Mouse (Mus musculus) midbrain, embryonic 11.5 days (tissue): ENCODE data around the gene Fmo4. TPM values are rescaled to one million over a fixed set of nuclear protein-coding genes. Genes with fewer than 3 reads are reported as not detected.

Experiments used
- ATAC-seq: fragments of 200-750 bp; cut with Nextera tagmentation; 2 replicates; pipeline ENCODE4 v1.8.0; 2017; ENCODE audit warnings: moderate TSS enrichment, moderate library complexity; ENCODE audit not compliant: low FRiP score
- DNase-seq: peaks from one replicate; pipeline ENCODE4 v3.0.0; 2015; ENCODE audit warnings: low spot score; ENCODE audit errors: missing footprints
- H3K27ac ChIP-seq: fragments of 300-500 bp; sonication (generic); 2 replicates; pipeline ENCODE4 v1.5.1; 2014; ENCODE audit warnings: low read depth, low read length
- H3K27me3 ChIP-seq: fragments of 300-500 bp; sonication (generic); 2 replicates; pipeline ENCODE4 v1.6.1; 2014; ENCODE audit warnings: mild to moderate bottlenecking, low read length, moderate library complexity, mixed read lengths; ENCODE audit not compliant: control insufficient read depth, insufficient read depth
- H3K36me3 ChIP-seq: fragments of 300-500 bp; sonication (generic); 2 replicates; pipeline ENCODE4 v1.6.1; 2014; ENCODE audit warnings: mild to moderate bottlenecking, low read length, moderate library complexity, mixed read lengths; ENCODE audit not compliant: control insufficient read depth, insufficient read depth
- H3K4me1 ChIP-seq: fragments of 300-500 bp; sonication (generic); 2 replicates; pipeline ENCODE4 v1.6.1; 2014; ENCODE audit warnings: low read length; ENCODE audit not compliant: control insufficient read depth, insufficient read depth
- H3K4me2 ChIP-seq: fragments of 300-500 bp; sonication (generic); 2 replicates; pipeline ENCODE4 v1.6.1; 2014; ENCODE audit warnings: mild to moderate bottlenecking, moderate library complexity
- H3K4me3 ChIP-seq: fragments of 300-500 bp; sonication (generic); 2 replicates; pipeline ENCODE4 v1.5.1; 2014; ENCODE audit warnings: low read depth, low read length
- H3K9ac ChIP-seq: fragments of 300-500 bp; sonication (generic); 2 replicates; pipeline ENCODE4 v1.6.1; 2014; ENCODE audit warnings: low read length
- H3K9me3 ChIP-seq: fragments of 300-500 bp; sonication (generic); 2 replicates; pipeline ENCODE4 v1.6.1; 2016; ENCODE audit warnings: low read length; ENCODE audit not compliant: control insufficient read depth
- WGBS: fragments of 180-500 bp; shearing (Covaris S2); extraction: QIAGEN DNeasy Blood & Tissue Kit; methylation state at CpG from one replicate; pipeline ENCODE4 v1.1.7; 2014; 5-methylcytosine and 5-hydroxymethylcytosine counted together
- polyA plus RNA-seq: library from polyadenylated mRNA; unstranded; fragments of >200 nt; fragmentation: Nextera tagmentation; extraction: Ambion mirVana; gene quantifications from 2 replicates; pipeline ENCODE4 v1.2.1, GENCODE M21; 2014

Gene Fmo4
- 0.85 and 0.86 TPM in 2 replicates for polyA plus RNA-seq

DNA sequence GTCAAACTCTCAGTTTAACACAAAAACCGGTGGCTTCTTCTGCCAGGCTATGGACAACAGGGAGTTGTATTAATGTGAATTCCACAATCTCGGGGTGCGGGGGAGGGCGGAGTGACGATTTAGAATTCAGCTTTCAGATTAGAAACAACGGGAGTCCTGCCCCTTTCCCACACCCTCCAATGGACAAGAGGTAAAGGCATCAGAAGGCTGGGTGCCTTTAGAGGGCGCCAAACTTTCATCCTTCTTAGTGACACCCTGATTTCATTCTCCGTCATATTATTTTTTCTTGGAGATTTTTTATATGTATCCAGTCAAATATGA is at the start of gene Fmo4:
Fmo4 (minus strand) TSS at position 137 of the 321 bp plus-strand sequence.
- H3K4me2 ChIP-seq = no peak within 1 kb of the TSS
- ATAC-seq = no peak
- H3K9me3 ChIP-seq = no peaks in the 10 kb centered on the region
- H3K27ac ChIP-seq = no peak within 1 kb of the TSS
- no peaks in the 10 kb centered on the region for H3K27me3 ChIP-seq
- H3K4me1 ChIP-seq = no peaks in the 10 kb centered on the region
- H3K4me3 ChIP-seq = no peak within 1 kb of the TSS
- DNase-seq = peak; percentile 83
- H3K36me3 ChIP-seq = no peaks in the 10 kb centered on the region
- H3K9ac ChIP-seq = no peak within 1 kb of the TSS
- 45% methylated on average over 8 of the region's 8 CpGs for WGBS

DNA sequence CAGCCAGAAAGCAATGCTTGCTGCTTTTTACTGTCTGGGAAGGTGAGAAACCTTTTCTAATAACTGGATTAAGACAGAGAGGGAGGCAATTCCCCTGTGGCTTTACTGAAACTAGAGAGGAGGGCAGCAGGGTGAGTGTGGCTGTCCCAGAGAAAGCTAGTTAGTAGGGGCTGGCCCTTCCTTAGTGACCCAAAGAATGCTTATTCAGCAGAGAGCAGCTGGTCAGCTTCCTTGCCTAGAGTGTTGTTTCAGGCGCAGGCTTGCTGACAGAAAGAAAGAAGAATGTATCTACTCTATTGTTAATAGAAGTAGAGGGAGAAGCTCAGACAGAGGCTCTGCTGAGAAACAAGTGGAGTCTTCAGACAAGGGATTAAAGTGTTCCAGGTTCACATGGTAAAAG is 48.6 kb upstream of the Fmo4 start:
- 11% methylated on average over 1 of the region's 1 CpGs for WGBS

GRCm38 (mm10) chr1:162859996-162860605 is 46.3 kb upstream of the Fmo4 start:
- H3K27ac ChIP-seq = no peak overlapping the region

More for the DNA sequence above, 48.6 kb upstream of the Fmo4 start:
- no peaks in the 10 kb centered on the region for H3K27me3 ChIP-seq
- no peaks in the 10 kb centered on the region for H3K36me3 ChIP-seq
- H3K4me3 ChIP-seq = no peak overlapping the region
- no peak overlapping the region for H3K9ac ChIP-seq
- H3K4me1 ChIP-seq = peaks cover 11% of the 10 kb centered on the region
- no peak overlapping the region for H3K4me2 ChIP-seq
- DNase-seq (no peak), ATAC-seq (no peak)
- H3K9me3 ChIP-seq = no peaks in the 10 kb centered on the region
- no peak overlapping the region for H3K27ac ChIP-seq

GRCm38 (mm10) chr1:162859545-162859976 is 45.8 kb upstream of the Fmo4 start:
- H3K27ac ChIP-seq = no peak overlapping the region
- no peak overlapping the region for H3K4me3 ChIP-seq
- H3K4me2 ChIP-seq = no peak overlapping the region
- peaks cover 11% of the 10 kb centered on the region for H3K4me1 ChIP-seq
- ATAC-seq (peak; percentile 43; the same call in 1 of the 2 replicates), DNase-seq (peak; percentile 83)
- no peaks in the 10 kb centered on the region for H3K9me3 ChIP-seq
- no peak overlapping the region for H3K9ac ChIP-seq
- H3K36me3 ChIP-seq = no peaks in the 10 kb centered on the region
- H3K27me3 ChIP-seq = no peaks in the 10 kb centered on the region
- 21% methylated on average over 10 of the region's 10 CpGs for WGBS

More at GRCm38 (mm10) chr1:162859996-162860605, 46.3 kb upstream of the Fmo4 start:
- H3K4me2 ChIP-seq = no peak overlapping the region
- H3K9ac ChIP-seq = no peak overlapping the region
- H3K36me3 ChIP-seq = no peaks in the 10 kb centered on the region
- ATAC-seq = 0 out of 2 replicates have a peak, but pooled peaks have one; percentile 13
- H3K4me3 ChIP-seq = no peak overlapping the region
- 84% methylated on average over 9 of the region's 9 CpGs for WGBS
- H3K4me1 ChIP-seq = peaks cover 11% of the 10 kb centered on the region
- no peaks in the 10 kb centered on the region for H3K27me3 ChIP-seq
- H3K9me3 ChIP-seq = no peaks in the 10 kb centered on the region
- DNase-seq = peak; percentile 72

DNA sequence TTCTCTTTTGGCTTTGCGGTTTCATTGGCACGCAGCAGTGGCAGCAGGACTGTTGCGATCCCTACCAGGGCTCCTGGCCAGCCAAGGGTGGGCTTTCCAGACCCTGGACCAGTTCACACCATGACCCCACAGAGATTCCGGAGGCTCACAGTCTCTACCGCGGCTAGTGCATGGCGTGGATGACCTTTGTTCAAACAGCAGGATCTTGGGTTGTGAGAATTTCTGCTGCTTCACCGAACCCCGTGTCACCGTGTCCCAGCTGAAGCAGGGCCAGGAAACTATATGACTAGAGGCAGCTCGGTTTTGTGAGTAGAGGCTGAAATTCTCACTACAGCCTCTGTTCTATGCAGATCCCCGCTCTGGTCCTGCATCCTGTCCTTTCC is 45.0 kb upstream of the Fmo4 start:
- no peak overlapping the region for H3K27ac ChIP-seq
- H3K4me3 ChIP-seq = no peak overlapping the region
- WGBS = 58% methylated on average over 12 of the region's 12 CpGs
- H3K36me3 ChIP-seq = no peaks in the 10 kb centered on the region
- H3K27me3 ChIP-seq = no peaks in the 10 kb centered on the region
- DNase-seq = no peak
- peak overlapping the region; percentile 20; the same call in 1 of the 2 replicates for H3K9ac ChIP-seq
- no peaks in the 10 kb centered on the region for H3K9me3 ChIP-seq
- peak overlapping the region; percentile 30 for H3K4me2 ChIP-seq
- peak; percentile 28; the same call in 1 of the 2 replicates for ATAC-seq
- H3K4me1 ChIP-seq = peaks cover 11% of the 10 kb centered on the region

DNA sequence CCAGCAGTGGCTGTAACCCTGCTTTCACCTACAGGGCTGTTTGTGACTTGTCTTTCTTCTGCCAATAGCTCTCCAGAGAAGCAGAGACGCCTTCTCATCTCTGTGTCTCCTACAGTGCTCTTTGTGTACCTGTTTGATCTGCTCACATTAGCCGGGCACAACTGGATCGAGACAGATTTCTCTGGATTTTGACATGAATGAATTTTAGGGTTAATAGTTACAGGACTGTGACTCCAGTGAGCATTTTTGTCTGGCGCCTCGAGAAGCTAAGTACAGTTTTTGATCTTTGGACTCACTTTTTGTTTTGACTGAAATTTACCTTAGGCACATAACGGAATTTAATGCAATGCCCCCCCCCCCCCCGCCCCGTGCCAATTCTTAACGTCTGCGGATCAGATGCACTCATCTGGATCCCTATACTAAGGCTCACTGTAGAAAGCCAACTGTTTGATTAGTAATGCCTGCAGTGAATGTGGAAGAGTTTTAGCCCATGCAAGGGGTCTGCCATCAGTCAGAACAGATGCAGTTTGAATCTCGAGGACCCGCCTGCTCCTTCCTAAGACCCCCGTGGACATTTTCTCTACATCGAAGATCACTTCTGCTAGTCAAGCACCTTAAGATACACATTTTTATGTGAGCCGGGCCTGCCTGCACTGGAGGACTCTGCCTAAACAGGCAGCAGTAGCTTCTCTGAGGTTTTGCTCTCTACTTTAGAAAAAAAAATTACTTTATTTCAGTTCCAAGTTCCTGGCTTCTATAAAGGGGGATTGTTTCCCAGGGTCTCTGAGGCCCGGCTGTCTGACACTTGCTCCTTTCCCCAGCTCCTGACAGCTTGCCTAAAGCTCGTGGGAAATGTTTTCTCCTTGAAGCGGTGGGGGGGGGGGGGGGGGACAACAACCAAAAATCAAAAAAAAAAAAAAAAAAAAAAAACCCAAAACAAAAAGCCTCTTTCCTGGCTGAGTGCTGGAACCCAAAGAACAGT is 44.3 kb upstream of the Fmo4 start:
- DNase-seq (peak; percentile 84), ATAC-seq (peak; percentile 30; the same call in 1 of the 2 replicates)
- 61% methylated on average over 18 of the region's 18 CpGs for WGBS
- H3K4me3 ChIP-seq = no peak overlapping the region
- no peaks in the 10 kb centered on the region for H3K36me3 ChIP-seq
- peak overlapping the region; percentile 20; the same call in 1 of the 2 replicates for H3K9ac ChIP-seq
- H3K4me1 ChIP-seq = peaks cover 11% of the 10 kb centered on the region
- H3K4me2 ChIP-seq = peak overlapping the region; percentile 30; the same call in 1 of the 2 replicates
- H3K27me3 ChIP-seq = no peaks in the 10 kb centered on the region
- H3K27ac ChIP-seq = no peak overlapping the region
- no peaks in the 10 kb centered on the region for H3K9me3 ChIP-seq

DNA sequence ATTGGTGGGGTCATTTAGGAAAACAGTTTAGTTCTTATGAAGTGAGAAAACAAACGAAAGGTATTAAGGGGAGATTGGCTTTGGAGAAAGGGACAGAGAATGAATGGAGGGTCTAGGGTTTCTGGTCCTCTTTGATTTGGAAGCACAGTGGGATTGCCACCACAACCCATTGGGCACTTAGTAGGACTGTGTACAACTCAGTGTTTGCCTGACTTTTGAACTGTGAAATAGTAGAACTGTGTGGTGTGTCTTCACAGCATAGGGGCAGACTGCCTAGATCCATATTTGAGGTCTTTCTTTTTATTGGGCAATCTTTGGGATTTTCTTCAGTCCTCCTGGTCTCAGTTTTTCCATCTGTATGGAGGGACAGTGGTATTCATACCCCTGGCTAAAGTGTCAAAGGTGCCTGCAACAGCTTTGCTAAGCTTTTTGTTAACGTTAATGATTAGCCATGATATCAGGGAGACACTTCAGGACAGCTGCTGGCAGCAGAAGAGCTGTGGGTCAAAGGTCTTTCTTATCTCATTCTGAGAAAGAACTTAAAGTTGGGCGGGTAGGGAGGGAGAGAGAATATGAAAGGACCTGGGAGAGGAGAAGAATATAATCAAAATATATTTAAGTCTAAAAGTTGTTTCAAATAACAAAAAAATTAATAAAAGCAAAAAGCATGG is 40.2 kb upstream of the Fmo4 start:
- Histone ChIP-seq H3K4me2 (no peak overlapping the region), H3K9me3 (no peaks in the 10 kb centered on the region), H3K36me3 (no peaks in the 10 kb centered on the region), H3K27me3 (no peaks in the 10 kb centered on the region), H3K4me3 (no peak overlapping the region), H3K27ac (no peak overlapping the region), H3K9ac (no peak overlapping the region), H3K4me1 (peaks cover 7% of the 10 kb centered on the region)
- 79% methylated on average over 3 of the region's 3 CpGs for WGBS
- DNase-seq (peak; percentile 35), ATAC-seq (no peak)

DNA sequence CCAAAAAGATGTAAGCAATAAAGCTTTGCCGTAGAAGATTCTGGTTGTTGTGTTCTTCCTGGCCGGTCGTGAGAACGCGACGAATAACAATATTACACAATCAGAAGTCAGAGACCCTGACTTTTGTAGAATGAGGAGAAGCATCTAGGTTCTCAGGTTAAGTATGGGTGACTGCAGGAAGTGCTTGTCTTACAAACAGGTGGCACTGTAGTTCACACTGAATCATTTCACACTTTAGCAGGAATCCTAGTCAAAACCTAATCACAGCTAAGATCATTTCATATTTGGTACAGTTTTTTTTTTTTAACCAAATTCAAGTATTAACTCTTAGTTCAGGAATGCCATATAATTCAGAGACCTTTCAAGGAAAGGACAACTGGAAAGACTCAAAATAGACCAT is 33.8 kb upstream of the Fmo4 start:
- DNase-seq = no peak
- no peak for ATAC-seq
- H3K9ac ChIP-seq = no peak overlapping the region
- H3K4me1 ChIP-seq = no peaks in the 10 kb centered on the region
- H3K27me3 ChIP-seq = no peaks in the 10 kb centered on the region
- H3K36me3 ChIP-seq = no peaks in the 10 kb centered on the region
- no peak overlapping the region for H3K4me2 ChIP-seq
- no peak overlapping the region for H3K4me3 ChIP-seq
- H3K9me3 ChIP-seq = no peaks in the 10 kb centered on the region
- no peak overlapping the region for H3K27ac ChIP-seq
- 98% methylated on average over 6 of the region's 6 CpGs for WGBS
